In genomic region chr15:93699971-93700370, GRCm38 (mm10) we compare ENCODE assay signal across 8 mouse cellular contexts.
A peak's percentile ranks its signal among the peaks of the same experiment; 100 is the strongest.
DNase-seq lines count a peak whose midpoint lies in the region; ATAC-seq and TF ChIP-seq lines count a peak whose summit lies in the region.

No protein-coding gene starts in this region.

- intact Hi-C loops in heart, adult 2 months (cut with DNase I): loop anchor here (5.0 kb wide), 1 partner anchor 103 kb away; the partner anchor contains the start of gene Prickle1

- H3K27ac ChIP-seq in heart, adult 2 months: no peak overlapping the region

- no peaks in the 10 kb centered on the region for H3K27me3 ChIP-seq in heart, adult 2 months (ENCODE audit: control insufficient read depth, insufficient read depth, low read length)

- 39% methylated on average over 9 of the region's 9 CpGs for WGBS in heart, adult 2 months

- no peaks in the 10 kb centered on the region for H3K79me2 ChIP-seq in heart, adult 2 months (replicated peaks; ENCODE audit: control insufficient read depth, insufficient read depth, low read length)

- TF ChIP-seq CTCF in heart, adult 2 months (IDR thresholded peaks at IDR 0.05): peak; percentile 66

- peaks cover 2% of the 10 kb centered on the region; the same call in 1 of the 2 replicates for H3K36me3 ChIP-seq in heart, adult 2 months (ENCODE audit: control insufficient read depth, insufficient read depth, low read length)

- no peak overlapping the region for H3K9ac ChIP-seq in heart, adult 2 months (ENCODE audit: low read depth, low read length)

- DNase-seq in adrenal gland, adult (ENCODE audit: inconsistent age in 2 of 2, low spot score in 1 of 2): peak; percentile 39 to 75
- DNase-seq in adrenal gland, postnatal 4 days (ENCODE audit: low spot score in 2 of 2): no peak
- DNase-seq in right cerebral cortex, postnatal 4 days: peak; percentile 29
- DNase-seq in right cerebral cortex, adult 2 months (ENCODE audit: low spot score in 2 of 2): no peak
- DNase-seq in heart, adult 2 months: peak; percentile 45 to 61
- DNase-seq in kidney, postnatal 4 days: peak; percentile 27 to 58
- DNase-seq in spleen, adult 18-20 months: no peak

- peaks cover 2% of the 10 kb centered on the region; the same call in 1 of the 2 replicates for H3K4me1 ChIP-seq in heart, adult 2 months (ENCODE audit: control insufficient read depth, insufficient read depth, low read length)

- H3K4me3 ChIP-seq in heart, adult 2 months: no peak overlapping the region

- TF ChIP-seq EP300 in heart, adult 2 months (IDR thresholded peaks at IDR 0.05; ENCODE audit: insufficient read depth, low read depth, low read length): no peak

- no peak for TF ChIP-seq POLR2A in heart, adult 2 months (IDR thresholded peaks at IDR 0.05; ENCODE audit: insufficient read depth, low read depth, low read length)

- ATAC-seq in monocyte, adult 5-6 weeks (replicated peaks; ENCODE audit: insufficient number of reproducible peaks, low FRiP score, low TSS enrichment, poor library complexity, severe bottlenecking): no peak

Comparison
In these comparisons a context has a peak if more than half of its experiments do, and no peak if none do; other contexts are left out.
1. DNase-seq: peak in adrenal gland, adult (2 of 2), right cerebral cortex, postnatal 4 days (single experiment), heart, adult 2 months (2 of 2) and kidney, postnatal 4 days (2 of 2); none in adrenal gland, postnatal 4 days (0 of 2), right cerebral cortex, adult 2 months (0 of 2) and spleen, adult 18-20 months (0 of 2).